Mouse (Mus musculus) heart, adult 2 months (tissue): ENCODE data around the gene Slc48a1. TPM values are rescaled to one million over a fixed set of nuclear protein-coding genes. Genes with fewer than 3 reads are reported as not detected.

Source experiments
- DNase-seq, 2 experiments: peaks; one replicate each; pipeline ENCODE4 v3.0.0; 2021
- H3K27ac ChIP-seq: fragments of 200-600 bp; 2 replicates; pipeline ENCODE4 v1.8.1; 2022
- H3K27me3 ChIP-seq: fragments of 200-500 bp; 2 replicates; pipeline ENCODE4 v1.6.1; 2012; ENCODE audit warnings: mild to moderate bottlenecking, low read length, inconsistent platforms, mixed read lengths; ENCODE audit not compliant: control insufficient read depth, insufficient read depth
- H3K36me3 ChIP-seq: fragments of 200-500 bp; 2 replicates; pipeline ENCODE4 v1.6.1; 2012; ENCODE audit warnings: low read length, inconsistent platforms; ENCODE audit not compliant: control insufficient read depth, insufficient read depth
- H3K4me1 ChIP-seq: fragments of 200-500 bp; 2 replicates; pipeline ENCODE4 v1.6.1; 2011; ENCODE audit warnings: low read length; ENCODE audit not compliant: control insufficient read depth, insufficient read depth
- H3K4me3 ChIP-seq: fragments of 200-600 bp; 2 replicates; pipeline ENCODE4 v1.8.1; 2022
- H3K79me2 ChIP-seq: fragments of 200-500 bp; replicated peaks from 2 replicates; pipeline ENCODE4 v1.6.1; 2012; ENCODE audit warnings: mild to moderate bottlenecking, inconsistent platforms, low read length, moderate library complexity, mixed read lengths; ENCODE audit not compliant: control insufficient read depth, insufficient read depth
- H3K9ac ChIP-seq: fragments of 200-500 bp; 2 replicates; pipeline ENCODE4 v1.6.1; 2012; ENCODE audit warnings: low read depth, mild to moderate bottlenecking, control low read depth, inconsistent platforms, low read length, mixed read lengths
- CTCF ChIP-seq: fragments of 200-600 bp; IDR thresholded peaks from 2 replicates; pipeline ENCODE4 v1.8.1; 2022; ENCODE audit warnings: antibody characterized with exemption, mild to moderate bottlenecking, moderate library complexity
- EP300 ChIP-seq: fragments of 200-500 bp; IDR thresholded peaks from 2 replicates; pipeline ENCODE4 v1.6.1; 2011; ENCODE audit warnings: low read depth, low read length, control low read depth; ENCODE audit not compliant: insufficient read depth
- POLR2A ChIP-seq: fragments of 200-500 bp; IDR thresholded peaks from 2 replicates; pipeline ENCODE4 v1.6.1; 2011; ENCODE audit warnings: mild to moderate bottlenecking, low read depth, low read length, control low read depth; ENCODE audit not compliant: insufficient read depth
- WGBS: fragments of 180-500 bp; shearing (Covaris S2); methylation state at CpG from one replicate; pipeline ENCODE4 v1.1.7; 2018; 5-methylcytosine and 5-hydroxymethylcytosine counted together
- intact Hi-C: fragments of 180-260 bp; cut with DNase I; formaldehyde crosslinking; loops from one replicate; pipeline ENCODE4 v1.15.1; 2025
- polyA plus RNA-seq: library from polyadenylated mRNA; depleted of rRNA; stranded (reverse); fragments of >200 nt; gene quantifications from 2 replicates; pipeline ENCODE4 v1.2.3, GENCODE M21; 2012
- total RNA-seq, 2 experiments: library from RNA; stranded (reverse); gene quantifications; 2 replicates each; pipeline ENCODE4 v1.2.3; 2021

The Slc48a1 gene
- total and polyA plus RNA-seq, 3 experiments: 72.7 to 85.3 (median 73.0) TPM

DNA sequence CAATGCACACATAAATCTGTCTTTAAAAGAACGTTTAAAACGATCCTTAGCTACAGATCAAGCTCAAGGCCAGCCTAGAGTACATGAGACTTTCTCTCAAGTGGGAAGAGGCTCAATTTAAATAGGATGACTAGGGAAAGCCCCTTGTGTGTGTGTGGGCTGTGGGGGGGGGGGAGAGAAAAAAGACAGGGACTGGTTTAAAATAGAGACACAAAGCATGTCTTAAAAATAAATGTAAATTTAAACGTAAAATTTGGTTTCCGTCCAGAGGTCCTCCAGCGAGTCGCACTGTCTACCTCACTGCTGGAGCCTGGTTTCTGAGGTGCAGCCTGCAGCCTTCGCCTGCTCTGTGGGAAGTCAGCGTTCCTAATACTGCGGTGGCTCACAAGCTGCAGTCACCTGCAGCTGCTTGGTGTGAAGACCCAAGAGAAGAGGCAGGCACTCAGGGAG lies 38.0 kb upstream of the Slc48a1 start:
- Histone ChIP-seq H3K4me3 (no peak overlapping the region), H3K36me3 (peaks cover 1% of the 10 kb centered on the region; the same call in 1 of the 2 replicates), H3K27ac (no peak overlapping the region), H3K27me3 (no peaks in the 10 kb centered on the region), H3K4me1 (peaks cover 12% of the 10 kb centered on the region), H3K79me2 (no peaks in the 10 kb centered on the region), H3K9ac (no peak overlapping the region)
- intact Hi-C loops: no loop called here
- no peak for DNase-seq
- 80% methylated on average over 9 of the region's 9 CpGs for WGBS
- TF ChIP-seq POLR2A (no peak), CTCF (no peak)

- DNase-seq: no peak
- Histone ChIP-seq H3K27ac (peak overlapping the region; percentile 15; the same call in 1 of the 2 replicates), H3K9ac (no peak overlapping the region), H3K79me2 (no peaks in the 10 kb centered on the region), H3K27me3 (no peaks in the 10 kb centered on the region), H3K36me3 (peaks cover 2% of the 10 kb centered on the region; the same call in 1 of the 2 replicates), H3K4me1 (peaks cover 17% of the 10 kb centered on the region), H3K4me3 (no peak overlapping the region)
- intact Hi-C loops: loop anchor here (1.0 kb wide), 1 partner anchor 36 kb away; the partner anchor contains the start of gene Rpap3
- 65% methylated on average over 12 of the region's 12 CpGs for WGBS
- no peak for TF ChIP-seq CTCF
- 0 out of 2 replicates have a peak, but pooled peaks have one; percentile 2 for TF ChIP-seq EP300
Observed at GRCm38 (mm10) chr15:97741662-97742061, 36.7 kb upstream of the Slc48a1 start.

- no peak overlapping the region for H3K4me3 ChIP-seq
- H3K4me1 ChIP-seq: peaks cover 19% of the 10 kb centered on the region
- no peaks in the 10 kb centered on the region for H3K79me2 ChIP-seq
- peaks cover 2% of the 10 kb centered on the region; the same call in 1 of the 2 replicates for H3K36me3 ChIP-seq
- no peaks in the 10 kb centered on the region for H3K27me3 ChIP-seq
- TF ChIP-seq CTCF: no peak
- no peak for TF ChIP-seq EP300
- TF ChIP-seq POLR2A: no peak
- H3K9ac ChIP-seq: no peak overlapping the region
- DNase-seq: no peak
- 24% methylated on average over 7 of the region's 7 CpGs for WGBS
- H3K27ac ChIP-seq: peak overlapping the region; percentile 15
- intact Hi-C loops: loop anchor here (1.0 kb wide), 1 partner anchor 37 kb away; the partner anchor contains the start of gene Rpap3
Observed at GRCm38 (mm10) chr15:97742074-97742473, 36.2 kb upstream of the Slc48a1 start.

- peaks cover 2% of the 10 kb centered on the region; the same call in 1 of the 2 replicates for H3K36me3 ChIP-seq
- no peak overlapping the region for H3K9ac ChIP-seq
- intact Hi-C loops: loop anchor here (1.0 kb wide), 1 partner anchor 37 kb away; the partner anchor contains the start of gene Rpap3
- H3K27me3 ChIP-seq: no peaks in the 10 kb centered on the region
- no peak for TF ChIP-seq CTCF
- TF ChIP-seq POLR2A: no peak
- no peak for TF ChIP-seq EP300
- no peak for DNase-seq
- 42% methylated on average over 4 of the region's 4 CpGs for WGBS
- H3K79me2 ChIP-seq: no peaks in the 10 kb centered on the region
- no peak overlapping the region for H3K4me3 ChIP-seq
- H3K4me1 ChIP-seq: peaks cover 19% of the 10 kb centered on the region
- H3K27ac ChIP-seq: no peak overlapping the region; the same call in 1 of the 2 replicates
Observed at GRCm38 (mm10) chr15:97742600-97742999, 35.7 kb upstream of the Slc48a1 start.

GRCm38 (mm10) chr15:97743210-97743609 lies 35.1 kb upstream of the Slc48a1 start:
- intact Hi-C loops: no loop called here
- Histone ChIP-seq H3K4me1 (peaks cover 19% of the 10 kb centered on the region), H3K36me3 (peaks cover 2% of the 10 kb centered on the region; the same call in 1 of the 2 replicates), H3K27me3 (no peaks in the 10 kb centered on the region), H3K79me2 (no peaks in the 10 kb centered on the region), H3K27ac (no peak overlapping the region), H3K9ac (no peak overlapping the region), H3K4me3 (no peak overlapping the region)
- TF ChIP-seq EP300 (no peak), POLR2A (no peak), CTCF (no peak)
- DNase-seq: no peak
- 82% methylated on average over 5 of the region's 5 CpGs for WGBS

- DNase-seq: no peak
- Histone ChIP-seq H3K36me3 (peaks cover 2% of the 10 kb centered on the region; the same call in 1 of the 2 replicates), H3K4me3 (no peak overlapping the region), H3K79me2 (no peaks in the 10 kb centered on the region), H3K27me3 (no peaks in the 10 kb centered on the region), H3K4me1 (peaks cover 19% of the 10 kb centered on the region), H3K9ac (no peak overlapping the region), H3K27ac (no peak overlapping the region; the same call in 1 of the 2 replicates)
- TF ChIP-seq CTCF (no peak), EP300 (no peak), POLR2A (no peak)
- intact Hi-C loops: loop anchor here (2.0 kb wide), 1 partner anchor 25 kb away; no protein-coding TSS in a partner anchor
- 76% methylated on average over 11 of the region's 12 CpGs for WGBS
Observed at GRCm38 (mm10) chr15:97743961-97744525, 34.3 kb upstream of the Slc48a1 start.
